Mouse (Mus musculus) MEL (cell line): ENCODE results near the gene Bdkrb1.

Experiments
- CTCF ChIP-seq, 3 experiments: IDR thresholded peaks in 2 of 3; conservative IDR thresholded peaks in 1 of 3; 2 replicates each; pipeline ENCODE4 v1.5.1; 2011 to 2012; ENCODE audit warnings: low read length in 3 of 3, low read depth in 2 of 3, mild to moderate bottlenecking in 2 of 3, improper control_type of control experiment in 1 of 3, inconsistent platforms in 1 of 3, mixed read lengths in 1 of 3, moderate library complexity in 1 of 3; ENCODE audit not compliant: control insufficient read depth in 1 of 3, insufficient read depth in 1 of 3, poor library complexity in 1 of 3, severe bottlenecking in 1 of 3
- MEF2A ChIP-seq: IDR thresholded peaks from 2 replicates; pipeline ENCODE4 v1.6.1; 2014; ENCODE audit warnings: low read depth, mild to moderate bottlenecking, inconsistent platforms, low read length, improper control_type of control experiment; ENCODE audit not compliant: poor library complexity, insufficient replicate concordance, severe bottlenecking; ENCODE audit errors: extremely low read depth
- POLR2A ChIP-seq, 2 experiments: IDR thresholded peaks; 2 replicates each; pipeline ENCODE4 v1.6.1; 2011 to 2012; ENCODE audit warnings: low read length in 2 of 2, mild to moderate bottlenecking in 2 of 2, control low read depth in 1 of 2, improper control_type of control experiment in 1 of 2, low read depth in 1 of 2, moderate library complexity in 1 of 2; ENCODE audit not compliant: control insufficient read depth in 1 of 2, insufficient read depth in 1 of 2, poor library complexity in 1 of 2
- SMC3 ChIP-seq: IDR thresholded peaks from 2 replicates; pipeline ENCODE4 v1.6.1; 2011; ENCODE audit warnings: low read depth, low read length, improper control_type of control experiment

GRCm38 (mm10) chr12:105611748-105612147 lies 8.9 kb downstream of the Bdkrb1 start:
- peak; percentile 70 for TF ChIP-seq SMC3
- peak; percentile 69 to 90 (median 74) for TF ChIP-seq CTCF (IDR thresholded peaks at IDR 0.05 in 2 of 3, conservative IDR thresholded peaks at IDR 0.05 in 1 of 3; ENCODE audit: control insufficient read depth in 1 of 3, insufficient read depth in 1 of 3, low read depth in 2 of 3, low read length in 3 of 3, poor library complexity in 1 of 3, severe bottlenecking in 1 of 3)
- TF ChIP-seq MEF2A, result no peak
- TF ChIP-seq POLR2A (IDR thresholded peaks at IDR 0.05; ENCODE audit: control insufficient read depth in 1 of 2, insufficient read depth in 1 of 2, low read depth in 1 of 2, low read length in 2 of 2, poor library complexity in 1 of 2), result no peak
